ENCODE assay signal across 40 mouse cellular contexts in genomic region chr1:90953688-90954087, GRCm38 (mm10). TPM values are rescaled to one million over a fixed set of nuclear protein-coding genes. Genes with fewer than 3 reads are reported as not detected.
DNase-seq lines count a peak whose midpoint lies in the region; ATAC-seq and TF ChIP-seq lines count a peak whose summit lies in the region.
"Had no signal": no experiment of that assay in that cellular context is flagged by ENCODE, and none has a peak within 500 bp of the region (broad histone marks: within the 10 kb centered on the region; RNA-seq: fewer than 3 reads in every experiment).

No protein-coding gene starts in this region.

- TF ChIP-seq CTCF in forebrain, postnatal 0 days (IDR thresholded peaks at IDR 0.05; ENCODE audit: low read depth) = no peak
- no peak for TF ChIP-seq CTCF in midbrain, postnatal 0 days (IDR thresholded peaks at IDR 0.05)

- H3K4me1 ChIP-seq in forebrain, postnatal 0 days (ENCODE audit: insufficient read depth) = no peaks in the 10 kb centered on the region; the same call in 1 of the 2 replicates
- H3K4me1 ChIP-seq in forebrain, embryonic 10.5 days = no peaks in the 10 kb centered on the region; the same call in 1 of the 2 replicates
- no peaks in the 10 kb centered on the region for H3K4me1 ChIP-seq in midbrain, postnatal 0 days (ENCODE audit: insufficient read depth, low read length)
- H3K4me1 ChIP-seq in midbrain, embryonic 10.5 days = no peaks in the 10 kb centered on the region
- H3K4me1 ChIP-seq: kidney, embryonic 15.5 days; midbrain, embryonic 15.5 days had no signal

- no peak overlapping the region for H3K9ac ChIP-seq in forebrain, postnatal 0 days
- H3K9ac ChIP-seq in midbrain, postnatal 0 days (replicated peaks; ENCODE audit: low read length, poor library complexity, severe bottlenecking) = no peak overlapping the region
- H3K9ac ChIP-seq: heart, embryonic 12.5 days; kidney, embryonic 15.5 days; liver, embryonic 14.5 days; midbrain, embryonic 15.5 days had no signal

- ATAC-seq in forebrain, postnatal 0 days = peak; percentile 22
- 0 out of 2 replicates have a peak, but pooled peaks have one; percentile 16 for ATAC-seq in midbrain, postnatal 0 days (ENCODE audit: low FRiP score)
- ATAC-seq: forebrain, embryonic 14.5 days; midbrain, embryonic 15.5 days had no signal

- H3K36me3 ChIP-seq in forebrain, postnatal 0 days (ENCODE audit: insufficient read depth) = no peaks in the 10 kb centered on the region
- no peaks in the 10 kb centered on the region for H3K36me3 ChIP-seq in forebrain, embryonic 10.5 days (replicated peaks)
- H3K36me3 ChIP-seq in midbrain, postnatal 0 days (ENCODE audit: insufficient read depth, low read length) = no peaks in the 10 kb centered on the region
- H3K36me3 ChIP-seq in midbrain, embryonic 10.5 days = no peaks in the 10 kb centered on the region
- H3K36me3 ChIP-seq: heart, embryonic 12.5 days; kidney, embryonic 15.5 days; midbrain, embryonic 15.5 days had no signal

- peak; percentile 19 for DNase-seq in forebrain, postnatal 0 days
- no peak for DNase-seq in forebrain, embryonic 10.5 days (ENCODE audit: extremely low spot score, low spot score)
- DNase-seq in left cerebral cortex, postnatal 4 days = peak; percentile 69
- no peak for DNase-seq in left cerebral cortex, adult 18-20 months (ENCODE audit: low spot score in 2 of 2)
- peak; percentile 47 for DNase-seq in midbrain, postnatal 0 days (ENCODE audit: low spot score)
- no peak for DNase-seq in midbrain, embryonic 10.5 days (ENCODE audit: low spot score)
- no peak for DNase-seq in kidney, postnatal 36 days
- DNase-seq: adrenal gland, postnatal 25 days; B cell, adult 2 months; cerebellum, adult 18-20 months; cerebellum, postnatal 25 days; heart, adult 2 months; kidney, adult 18-20 months; kidney, postnatal 25 days; liver; lung, adult 2 months; thymus, adult 18-20 months; thymus, postnatal 25 days had no signal

- H3K4me3 ChIP-seq in forebrain, postnatal 0 days (ENCODE audit: low read depth, low read length) = no peak overlapping the region
- no peak overlapping the region for H3K4me3 ChIP-seq in forebrain, embryonic 10.5 days
- no peak overlapping the region for H3K4me3 ChIP-seq in midbrain, postnatal 0 days (ENCODE audit: low read depth, low read length)
- H3K4me3 ChIP-seq in midbrain, embryonic 10.5 days = no peak overlapping the region
- H3K4me3 ChIP-seq: erythroblast, embryonic 14.5 days; heart, adult 2 months; heart, embryonic 12.5 days; kidney, embryonic 15.5 days; layer of hippocampus, adult 2 months; megakaryocyte, embryonic 14.5 days; midbrain, embryonic 15.5 days had no signal

- intact Hi-C loops in left cerebral cortex, postnatal 4 days (cut with DNase I) = loop anchor here (10.0 kb wide), 1 partner anchor 109 kb away; the partner anchor contains the start of gene Col6a3

- H3K27ac ChIP-seq in forebrain, postnatal 0 days (ENCODE audit: low read depth, low read length) = no peak overlapping the region
- no peak overlapping the region for H3K27ac ChIP-seq in forebrain, embryonic 10.5 days
- H3K27ac ChIP-seq in midbrain, postnatal 0 days (ENCODE audit: low read depth, low read length) = no peak overlapping the region
- no peak overlapping the region for H3K27ac ChIP-seq in midbrain, embryonic 10.5 days (replicated peaks)
- H3K27ac ChIP-seq: heart, adult 2 months; kidney, embryonic 15.5 days; layer of hippocampus, adult 2 months; liver, embryonic 14.5 days; midbrain, embryonic 15.5 days; stomach, postnatal 0 days had no signal

- no peaks in the 10 kb centered on the region for H3K9me3 ChIP-seq in forebrain, postnatal 0 days (ENCODE audit: low read length)
- no peaks in the 10 kb centered on the region for H3K9me3 ChIP-seq in forebrain, embryonic 10.5 days
- H3K9me3 ChIP-seq in midbrain, postnatal 0 days (ENCODE audit: low read length) = no peaks in the 10 kb centered on the region
- no peaks in the 10 kb centered on the region for H3K9me3 ChIP-seq in midbrain, embryonic 10.5 days (replicated peaks)
- H3K9me3 ChIP-seq: heart, embryonic 12.5 days; kidney, embryonic 15.5 days; megakaryocyte, embryonic 14.5 days; midbrain, embryonic 15.5 days had no signal

- H3K4me2 ChIP-seq in forebrain, postnatal 0 days (ENCODE audit: low read depth) = no peak overlapping the region
- H3K4me2 ChIP-seq in midbrain, postnatal 0 days (ENCODE audit: low read depth, low read length, poor library complexity, severe bottlenecking) = no peak overlapping the region
- H3K4me2 ChIP-seq: heart, embryonic 12.5 days; kidney, embryonic 15.5 days; midbrain, embryonic 15.5 days had no signal

- H3K27me3 ChIP-seq in forebrain, postnatal 0 days (ENCODE audit: insufficient read depth, low read length) = peaks cover 4% of the 10 kb centered on the region
- H3K27me3 ChIP-seq in forebrain, embryonic 10.5 days (ENCODE audit: poor library complexity, severe bottlenecking) = peaks cover 9% of the 10 kb centered on the region; the same call in 1 of the 2 replicates
- no peaks in the 10 kb centered on the region for H3K27me3 ChIP-seq in midbrain, postnatal 0 days (ENCODE audit: insufficient read depth, low read length)
- peaks cover 2% of the 10 kb centered on the region for H3K27me3 ChIP-seq in midbrain, embryonic 10.5 days (ENCODE audit: low read depth, poor library complexity, severe bottlenecking)

- 54% methylated on average over 11 of the region's 11 CpGs for WGBS in forebrain, postnatal 0 days
- WGBS in forebrain, embryonic 10.5 days = 83% methylated on average over 11 of the region's 11 CpGs
- 50% methylated on average over 11 of the region's 11 CpGs for WGBS in midbrain, postnatal 0 days
- WGBS in midbrain, embryonic 10.5 days = 80% methylated on average over 11 of the region's 11 CpGs

RNA-seq across cellular contexts. Expression of gene Prlh, which starts 0.8 kb away (rescaled TPM):
- total RNA-seq in forebrain, postnatal 0 days (2014; rRNA removed) = not detected in 2 replicates
- polyA plus RNA-seq in forebrain, postnatal 0 days (2015; fragmentation: Nextera tagmentation; extraction: Ambion mirVana) = not detected in 2 replicates
- not detected in 2 replicates for polyA plus RNA-seq in forebrain, embryonic 10.5 days (2016; fragmentation: Nextera tagmentation; extraction: Ambion mirVana)
- total RNA-seq in left cerebral cortex, postnatal 4 days (2021) = not detected
- not detected for total RNA-seq in left cerebral cortex, adult 18-20 months (2021)
- not detected in 2 replicates for total RNA-seq in midbrain, postnatal 0 days (2014; rRNA removed)
- not detected in 2 replicates for polyA plus RNA-seq in midbrain, postnatal 0 days (2015; fragmentation: Nextera tagmentation; extraction: Ambion mirVana)
- not detected in 2 replicates for polyA plus RNA-seq in midbrain, embryonic 10.5 days (2016; fragmentation: Nextera tagmentation; extraction: Ambion mirVana)
- total RNA-seq: adrenal gland, adult 18-20 months; adrenal gland, postnatal 25 days; gastrocnemius, adult 8-10 months; gastrocnemius, postnatal 4 days; heart, adult 2 months; layer of hippocampus, adult 2 months; layer of hippocampus, postnatal 14 days; left cerebral cortex, adult 8-10 months; left cerebral cortex, postnatal 36 days; neutrophil, adult 5-6 weeks had no signal
- polyA plus RNA-seq: embryonic facial prominence, embryonic 11.5 days; forebrain, embryonic 14.5 days; heart, adult 2 months; heart, embryonic 12.5 days; heart, postnatal 0 days; hindbrain, embryonic 11.5 days; intestine, embryonic 14.5 days; kidney, embryonic 15.5 days; liver, embryonic 14.5 days; lung, adult 2 months; midbrain, embryonic 15.5 days; neural tube, embryonic 11.5 days; spleen, adult 2 months; stomach, postnatal 0 days had no signal

RNA-seq across cellular contexts. Expression of gene Rab17, which starts 15.8 kb away (rescaled TPM):
- 0.15 and 0.62 TPM in 2 replicates for total RNA-seq in forebrain, postnatal 0 days (2014; rRNA removed)
- polyA plus RNA-seq in forebrain, postnatal 0 days (2015; fragmentation: Nextera tagmentation; extraction: Ambion mirVana) = 0.30 TPM in 1 of 2 replicates, not detected in the other
- polyA plus RNA-seq in forebrain, embryonic 10.5 days (2016; fragmentation: Nextera tagmentation; extraction: Ambion mirVana) = 0.10 and 0.22 TPM in 2 replicates
- not detected for total RNA-seq in left cerebral cortex, postnatal 4 days (2021)
- not detected for total RNA-seq in left cerebral cortex, adult 18-20 months (2021)
- not detected in 2 replicates for total RNA-seq in midbrain, postnatal 0 days (2014; rRNA removed)
- polyA plus RNA-seq in midbrain, postnatal 0 days (2015; fragmentation: Nextera tagmentation; extraction: Ambion mirVana) = 0.26 and 0.37 TPM in 2 replicates
- polyA plus RNA-seq in midbrain, embryonic 10.5 days (2016; fragmentation: Nextera tagmentation; extraction: Ambion mirVana) = not detected in 2 replicates
- total RNA-seq: adrenal gland, adult 18-20 months; adrenal gland, postnatal 25 days; gastrocnemius, adult 8-10 months; layer of hippocampus, adult 2 months; layer of hippocampus, postnatal 14 days; left cerebral cortex, postnatal 36 days; neutrophil, adult 5-6 weeks had no signal
- polyA plus RNA-seq: erythroblast, embryonic 14.5 days; hindbrain, embryonic 11.5 days had no signal

RNA-seq across cellular contexts. Expression of gene Mlph, which starts 38.8 kb away (rescaled TPM):
- total RNA-seq in forebrain, postnatal 0 days (2014; rRNA removed) = 0.14 and 0.38 TPM in 2 replicates
- polyA plus RNA-seq in forebrain, postnatal 0 days (2015; fragmentation: Nextera tagmentation; extraction: Ambion mirVana) = 0.19 and 0.33 TPM in 2 replicates
- polyA plus RNA-seq in forebrain, embryonic 10.5 days (2016; fragmentation: Nextera tagmentation; extraction: Ambion mirVana) = 0.06 and 0.17 TPM in 2 replicates
- total RNA-seq in left cerebral cortex, postnatal 4 days (2021) = under 1 TPM; 0.40 to 0.79 TPM
- 1 to 10 TPM; 1.9 to 2.7 TPM for total RNA-seq in left cerebral cortex, adult 18-20 months (2021)
- 0.27 TPM in 1 of 2 replicates, not detected in the other for total RNA-seq in midbrain, postnatal 0 days (2014; rRNA removed)
- 0.35 and 0.39 TPM in 2 replicates for polyA plus RNA-seq in midbrain, postnatal 0 days (2015; fragmentation: Nextera tagmentation; extraction: Ambion mirVana)
- polyA plus RNA-seq in midbrain, embryonic 10.5 days (2016; fragmentation: Nextera tagmentation; extraction: Ambion mirVana) = 0.14 and 0.20 TPM in 2 replicates
- total RNA-seq: neutrophil, adult 5-6 weeks had no signal
- polyA plus RNA-seq: erythroblast, embryonic 14.5 days; hindbrain, embryonic 11.5 days had no signal

RNA-seq across cellular contexts. Expression of gene Lrrfip1, which starts 44.8 kb away (rescaled TPM):
- 52.4 and 55.4 TPM in 2 replicates for total RNA-seq in forebrain, postnatal 0 days (2014; rRNA removed)
- 56.9 and 62.0 TPM in 2 replicates for polyA plus RNA-seq in forebrain, postnatal 0 days (2015; fragmentation: Nextera tagmentation; extraction: Ambion mirVana)
- 25.1 and 26.4 TPM in 2 replicates for polyA plus RNA-seq in forebrain, embryonic 10.5 days (2016; fragmentation: Nextera tagmentation; extraction: Ambion mirVana)
- total RNA-seq in left cerebral cortex, postnatal 4 days (2021) = 10 to 100 TPM; 66.4 to 74.2 TPM
- total RNA-seq in left cerebral cortex, adult 18-20 months (2021) = 10 to 100 TPM; 71.0 to 74.6 TPM
- total RNA-seq in midbrain, postnatal 0 days (2014; rRNA removed) = 26.7 and 34.2 TPM in 2 replicates
- 41.4 and 48.9 TPM in 2 replicates for polyA plus RNA-seq in midbrain, postnatal 0 days (2015; fragmentation: Nextera tagmentation; extraction: Ambion mirVana)
- polyA plus RNA-seq in midbrain, embryonic 10.5 days (2016; fragmentation: Nextera tagmentation; extraction: Ambion mirVana) = 19.8 and 22.2 TPM in 2 replicates

Comparison
In these comparisons a context has a peak if more than half of its experiments do, and no peak if none do; other contexts are left out.
1. DNase-seq: peak in forebrain, postnatal 0 days (single experiment), left cerebral cortex, postnatal 4 days (single experiment) and midbrain, postnatal 0 days (single experiment); none in forebrain, embryonic 10.5 days (single experiment), left cerebral cortex, adult 18-20 months (0 of 2), midbrain, embryonic 10.5 days (single experiment) and kidney, postnatal 36 days (0 of 2).